Mouse (Mus musculus) thymus, adult 2 months (tissue): ENCODE results near the gene Axin1. TPM values are rescaled to one million over a fixed set of nuclear protein-coding genes. Genes with fewer than 3 reads are reported as not detected.
"Not testable (repeated sequence)": the region's sequence is repeated elsewhere in the genome, so short reads cannot be mapped to it uniquely, and the experiment has no call there.

Experiments
- DNase-seq: peaks from one replicate; pipeline ENCODE4 v3.0.0; 2021
- H3K27ac ChIP-seq: fragments of 200-500 bp; 2 replicates; pipeline ENCODE4 v1.5.1; 2012; ENCODE audit warnings: low read length, control low read depth; ENCODE audit not compliant: control insufficient read depth, insufficient read depth
- H3K27me3 ChIP-seq: fragments of 200-500 bp; 2 replicates; pipeline ENCODE4 v1.6.1; 2012; ENCODE audit warnings: mild to moderate bottlenecking, low read length, moderate library complexity, mixed read lengths; ENCODE audit not compliant: control insufficient read depth, insufficient read depth
- H3K36me3 ChIP-seq: fragments of 200-500 bp; 2 replicates; pipeline ENCODE4 v1.6.1; 2012; ENCODE audit warnings: mild to moderate bottlenecking, low read length, moderate library complexity; ENCODE audit not compliant: control insufficient read depth, insufficient read depth
- H3K4me1 ChIP-seq: fragments of 200-500 bp; replicated peaks from 2 replicates; pipeline ENCODE4 v1.6.1; 2012; ENCODE audit warnings: low read length; ENCODE audit not compliant: control insufficient read depth, insufficient read depth
- H3K4me3 ChIP-seq: fragments of 200-500 bp; 2 replicates; pipeline ENCODE4 v1.5.1; 2012; ENCODE audit warnings: mild to moderate bottlenecking, low read length, control low read depth, moderate library complexity; ENCODE audit not compliant: control insufficient read depth, insufficient read depth
- CTCF ChIP-seq: fragments of 200-500 bp; IDR thresholded peaks from 2 replicates; pipeline ENCODE4 v1.5.1; 2012; ENCODE audit warnings: mild to moderate bottlenecking, control low read depth, low read length, moderate library complexity, borderline replicate concordance; ENCODE audit not compliant: control insufficient read depth, poor library complexity, insufficient read depth; ENCODE audit errors: extremely low read depth
- POLR2A ChIP-seq: fragments of 200-500 bp; IDR thresholded peaks from 2 replicates; pipeline ENCODE4 v1.6.1; 2012; ENCODE audit warnings: mild to moderate bottlenecking, low read length, control low read depth, moderate library complexity; ENCODE audit not compliant: control insufficient read depth, poor library complexity, insufficient read depth; ENCODE audit errors: extremely low read depth
- WGBS: fragments of 180-500 bp; shearing (Covaris S2); methylation state at CpG from one replicate; pipeline ENCODE4 v1.1.7; 2018; 5-methylcytosine and 5-hydroxymethylcytosine counted together
- polyA plus RNA-seq: library from polyadenylated mRNA; depleted of rRNA; stranded (reverse); fragments of >200 nt; gene quantifications from 2 replicates; pipeline ENCODE4 v1.2.3, GENCODE M21; 2012; rRNA removed

Axin1 gene
- 38.0 and 40.1 TPM in 2 replicates for polyA plus RNA-seq

DNA sequence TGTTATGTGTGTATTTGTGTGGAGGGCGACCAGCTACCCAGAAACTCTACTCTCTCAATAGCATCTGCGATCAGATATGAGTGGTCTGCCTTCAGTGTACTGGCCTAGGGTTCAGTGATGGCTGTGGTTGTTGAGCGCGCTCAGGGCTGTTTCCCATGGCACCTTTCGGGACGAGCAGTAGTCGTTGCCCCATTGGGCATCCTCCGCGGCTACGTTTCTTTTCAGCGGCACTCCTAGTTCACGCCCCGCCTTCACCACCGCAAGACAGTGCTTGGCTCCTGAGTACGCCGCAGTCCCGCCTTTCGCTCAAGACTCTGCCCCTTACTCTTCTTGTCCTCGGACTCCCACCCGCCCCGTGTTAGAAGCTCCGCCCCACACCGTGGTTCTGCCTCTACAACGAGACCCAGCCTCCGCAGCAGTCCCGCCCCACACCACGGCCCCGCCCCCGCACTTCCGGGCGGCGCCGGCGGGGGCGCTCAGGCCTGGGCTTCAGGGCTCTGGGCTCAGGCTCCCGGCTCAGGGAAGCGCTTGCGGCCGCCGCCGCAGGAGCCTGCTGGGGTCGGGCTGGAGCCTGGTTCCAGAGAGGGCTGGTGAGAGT, at the start of gene Axin1:
Gene Axin1, plus strand, starts transcription at position 450 of the 598 bp plus-strand sequence.
- peaks cover 10% of the 10 kb centered on the region for H3K4me1 ChIP-seq
- TF ChIP-seq POLR2A (peak; percentile 85), CTCF (peak; percentile 70; the same call in 1 of the 2 replicates)

DNA sequence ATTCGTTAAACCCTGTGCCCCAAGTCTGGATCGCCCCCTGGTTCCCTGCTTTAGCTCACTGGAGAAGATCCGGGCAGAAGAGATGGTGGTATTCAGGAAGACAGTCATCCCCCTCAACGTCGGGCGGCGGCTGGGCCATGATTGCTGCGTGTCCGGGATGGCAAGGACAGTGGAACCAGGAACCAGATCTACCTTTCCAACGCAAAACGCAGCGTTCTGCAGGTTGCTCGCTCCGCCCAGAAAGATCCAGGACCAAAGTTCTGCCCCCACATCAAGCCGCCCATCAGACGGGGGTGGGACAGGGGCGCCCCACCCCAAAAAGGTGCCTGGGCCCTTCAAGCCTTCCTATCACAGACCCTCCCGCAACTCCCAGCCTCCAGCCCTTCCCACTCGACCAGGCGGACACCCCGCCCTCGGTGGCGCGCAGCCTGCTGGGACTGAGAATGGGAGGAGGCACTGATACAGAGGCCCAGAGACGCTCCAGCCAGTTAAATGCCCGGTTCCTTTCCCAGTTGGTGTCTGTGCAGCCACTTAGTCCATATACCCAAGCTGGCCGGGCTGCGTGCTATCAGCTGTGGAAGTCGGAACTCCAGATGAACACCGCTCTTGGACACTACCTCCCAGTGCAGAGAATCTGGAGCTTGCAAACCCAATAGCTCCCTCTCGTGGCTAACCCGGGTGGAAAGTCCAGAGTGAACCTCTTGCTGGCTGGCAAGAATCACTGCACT, 48.4 kb upstream of the Axin1 start, which contains the start of gene Decr2:
Gene Decr2, minus strand, starts transcription at position 433 of the 728 bp plus-strand sequence.
- Histone ChIP-seq H3K27ac (no peak within 1 kb of the TSS), H3K27me3 (no peaks in the 10 kb centered on the region), H3K36me3 (no peaks in the 10 kb centered on the region), H3K4me3 (peak within 1 kb of the TSS; percentile 79), H3K4me1 (peaks cover 12% of the 10 kb centered on the region)
- TF ChIP-seq POLR2A (no peak), CTCF (peak; percentile 82; the same call in 1 of the 2 replicates)
- 1% methylated on average over 32 of the region's 32 CpGs for WGBS
- DNase-seq = peak; percentile 84

More for the DNA sequence above, at the start of gene Axin1:
- peak; percentile 97 for DNase-seq
- WGBS = under 1% methylated on average over 42 of the region's 42 CpGs
- H3K27me3 ChIP-seq = no peaks in the 10 kb centered on the region
- H3K27ac ChIP-seq = peak within 1 kb of the TSS; percentile 30; the same call in 1 of the 2 replicates
- H3K4me3 ChIP-seq = peak within 1 kb of the TSS; percentile 64
- peaks cover 6% of the 10 kb centered on the region; the same call in 1 of the 2 replicates for H3K36me3 ChIP-seq

DNA sequence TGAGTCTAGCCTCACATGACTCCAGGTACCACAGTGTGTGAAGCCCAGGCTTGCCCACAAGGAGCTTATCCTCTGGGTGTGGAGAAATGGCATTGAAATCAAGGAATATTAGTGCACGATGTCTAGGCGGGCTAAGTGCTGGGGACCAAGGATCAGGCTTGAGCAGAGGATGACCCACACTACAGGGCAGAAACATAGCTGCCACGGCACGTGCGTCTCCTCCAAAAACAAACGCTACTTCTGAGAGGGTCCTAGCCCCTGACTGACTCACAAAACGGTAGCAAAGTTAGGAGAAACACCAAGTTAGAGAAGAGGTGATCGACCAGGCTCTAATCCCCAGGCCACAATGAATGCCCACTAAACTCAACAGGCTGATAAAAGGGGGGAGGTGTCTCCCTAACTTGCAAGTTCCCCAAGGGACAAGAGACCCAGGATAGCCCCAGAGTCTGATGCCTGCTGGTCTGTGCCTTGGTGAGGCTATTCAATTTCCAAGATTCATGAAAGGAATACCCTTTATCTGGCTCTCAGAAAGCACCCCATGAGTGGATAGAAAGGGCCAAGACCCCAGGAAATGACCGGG, 43.9 kb upstream of the Axin1 start:
- peak overlapping the region; percentile 49 for H3K4me3 ChIP-seq
- H3K36me3 ChIP-seq = no peaks in the 10 kb centered on the region

DNA sequence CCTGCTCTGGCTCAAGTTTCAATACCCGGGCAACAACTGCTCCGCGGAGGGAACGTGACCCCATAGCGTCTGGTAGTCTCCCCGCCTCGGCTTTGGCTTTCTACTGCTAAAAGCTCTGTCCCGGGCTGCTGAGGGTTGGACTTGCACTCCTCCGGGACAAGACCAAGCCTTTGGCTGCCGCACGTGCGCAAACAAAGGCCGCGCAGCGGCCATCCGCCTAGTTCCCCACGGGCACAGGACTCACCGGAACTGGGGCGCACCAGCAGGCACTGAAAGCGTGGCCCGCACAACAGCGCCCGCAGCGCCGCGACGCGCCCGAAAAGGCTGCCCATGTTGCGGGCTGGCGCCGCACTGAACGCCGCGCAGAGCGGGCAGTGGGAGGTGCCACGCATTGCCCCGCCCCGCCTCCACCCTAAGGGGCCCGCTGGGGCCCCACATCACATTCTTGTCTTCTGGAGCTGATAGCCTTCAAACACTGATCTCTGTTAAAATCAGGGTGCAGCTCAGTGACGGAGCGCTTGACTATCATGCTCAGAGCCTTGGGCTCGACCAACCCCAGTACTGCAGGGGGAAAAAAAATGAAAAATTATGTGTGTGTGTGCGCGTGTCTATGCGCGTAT, 43.3 kb upstream of the Axin1 start, which contains the start of gene Nme4:
Gene Nme4, minus strand, starts transcription at position 482 of the 620 bp plus-strand sequence.
- no peaks in the 10 kb centered on the region for H3K27me3 ChIP-seq
- no peaks in the 10 kb centered on the region for H3K36me3 ChIP-seq
- WGBS = 3% methylated on average over 47 of the region's 47 CpGs
- no peak for TF ChIP-seq CTCF
- no peak for TF ChIP-seq POLR2A
- peaks cover 17% of the 10 kb centered on the region for H3K4me1 ChIP-seq
- peak within 1 kb of the TSS; percentile 49 for H3K4me3 ChIP-seq
- H3K27ac ChIP-seq = no peak within 1 kb of the TSS
- DNase-seq = peak; percentile 54

More for the DNA sequence above, 43.9 kb upstream of the Axin1 start:
- DNase-seq = no peak
- Histone ChIP-seq H3K27ac (no peak overlapping the region), H3K4me1 (peaks cover 17% of the 10 kb centered on the region), H3K27me3 (no peaks in the 10 kb centered on the region)
- WGBS = 59% methylated on average over 9 of the region's 9 CpGs
- TF ChIP-seq CTCF (no peak), POLR2A (no peak)

DNA sequence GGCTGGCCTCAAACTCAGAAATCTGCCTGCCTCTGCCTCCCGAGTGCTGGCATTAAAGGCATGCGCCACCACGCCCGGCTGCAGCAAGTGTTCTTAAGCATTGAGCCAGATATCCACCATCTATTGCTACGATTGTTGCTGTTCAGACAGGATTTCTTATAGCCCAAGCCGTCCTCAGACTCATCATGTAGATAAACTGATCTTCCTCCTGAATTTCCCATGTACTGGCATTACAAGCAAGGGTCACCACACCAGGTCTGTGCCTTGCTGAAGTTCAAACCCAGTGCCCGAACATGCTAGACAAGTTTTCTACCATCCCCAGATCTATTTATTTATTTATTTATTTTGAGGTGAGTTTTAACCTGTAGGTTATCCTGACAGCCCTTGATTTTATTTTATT, 40.0 kb upstream of the Axin1 start:
- no peak overlapping the region for H3K27ac ChIP-seq
- no peak for TF ChIP-seq CTCF
- TF ChIP-seq POLR2A = no peak
- no peaks in the 10 kb centered on the region for H3K36me3 ChIP-seq
- no peak for DNase-seq
- peaks cover 17% of the 10 kb centered on the region for H3K4me1 ChIP-seq
- 96% methylated on average over 7 of the region's 7 CpGs for whole genome bisulfite sequencing
- no peak overlapping the region for H3K4me3 ChIP-seq
- no peaks in the 10 kb centered on the region for H3K27me3 ChIP-seq

GRCm38 (mm10) chr17:26099316-26099715, 39.2 kb upstream of the Axin1 start:
- 51% methylated on average over 3 of the region's 3 CpGs for WGBS
- H3K4me1 ChIP-seq = peaks cover 13% of the 10 kb centered on the region
- not testable (repeated sequence) for H3K4me3 ChIP-seq, H3K36me3 ChIP-seq, H3K27ac ChIP-seq, DNase-seq, H3K27me3 ChIP-seq
